Mouse (Mus musculus) heart, adult 2 months (tissue): ENCODE results near the gene Ryr1. TPM values are rescaled to one million over a fixed set of nuclear protein-coding genes. Genes with fewer than 3 reads are reported as not detected.
A peak's percentile ranks its signal among the peaks of the same experiment; 100 is the strongest.

Experiments used
- DNase-seq, 2 experiments: peaks; one replicate each; pipeline ENCODE4 v3.0.0; 2021
- H3K27ac ChIP-seq: fragments of 200-600 bp; 2 replicates; pipeline ENCODE4 v1.8.1; 2022
- H3K27me3 ChIP-seq: fragments of 200-500 bp; 2 replicates; pipeline ENCODE4 v1.6.1; 2012; ENCODE audit warnings: mild to moderate bottlenecking, low read length, inconsistent platforms, mixed read lengths; ENCODE audit not compliant: control insufficient read depth, insufficient read depth
- H3K36me3 ChIP-seq: fragments of 200-500 bp; 2 replicates; pipeline ENCODE4 v1.6.1; 2012; ENCODE audit warnings: low read length, inconsistent platforms; ENCODE audit not compliant: control insufficient read depth, insufficient read depth
- H3K4me1 ChIP-seq: fragments of 200-500 bp; 2 replicates; pipeline ENCODE4 v1.6.1; 2011; ENCODE audit warnings: low read length; ENCODE audit not compliant: control insufficient read depth, insufficient read depth
- H3K4me3 ChIP-seq: fragments of 200-600 bp; 2 replicates; pipeline ENCODE4 v1.8.1; 2022
- H3K79me2 ChIP-seq: fragments of 200-500 bp; replicated peaks from 2 replicates; pipeline ENCODE4 v1.6.1; 2012; ENCODE audit warnings: mild to moderate bottlenecking, inconsistent platforms, low read length, moderate library complexity, mixed read lengths; ENCODE audit not compliant: control insufficient read depth, insufficient read depth
- H3K9ac ChIP-seq: fragments of 200-500 bp; 2 replicates; pipeline ENCODE4 v1.6.1; 2012; ENCODE audit warnings: low read depth, mild to moderate bottlenecking, control low read depth, inconsistent platforms, low read length, mixed read lengths
- CTCF ChIP-seq: fragments of 200-600 bp; IDR thresholded peaks from 2 replicates; pipeline ENCODE4 v1.8.1; 2022; ENCODE audit warnings: antibody characterized with exemption, mild to moderate bottlenecking, moderate library complexity
- EP300 ChIP-seq: fragments of 200-500 bp; IDR thresholded peaks from 2 replicates; pipeline ENCODE4 v1.6.1; 2011; ENCODE audit warnings: low read depth, low read length, control low read depth; ENCODE audit not compliant: insufficient read depth
- POLR2A ChIP-seq: fragments of 200-500 bp; IDR thresholded peaks from 2 replicates; pipeline ENCODE4 v1.6.1; 2011; ENCODE audit warnings: mild to moderate bottlenecking, low read depth, low read length, control low read depth; ENCODE audit not compliant: insufficient read depth
- WGBS: fragments of 180-500 bp; shearing (Covaris S2); methylation state at CpG from one replicate; pipeline ENCODE4 v1.1.7; 2018; 5-methylcytosine and 5-hydroxymethylcytosine counted together
- intact Hi-C: fragments of 180-260 bp; cut with DNase I; formaldehyde crosslinking; loops from one replicate; pipeline ENCODE4 v1.15.1; 2025
- microRNA-seq, 2 experiments: library from miRNA; unstranded; fragments of <30 nt; microRNA quantifications; one replicate each; pipeline ENCODE4 v1.2.0; 2021
- polyA plus RNA-seq: library from polyadenylated mRNA; depleted of rRNA; stranded (reverse); fragments of >200 nt; gene quantifications from 2 replicates; pipeline ENCODE4 v1.2.3, GENCODE M21; 2012; rRNA removed
- total RNA-seq, 2 experiments: library from RNA; stranded (reverse); gene quantifications; 2 replicates each; pipeline ENCODE4 v1.2.3; 2021

Ryr1 gene
- total and polyA plus RNA-seq, 3 experiments: under 0.01 to 0.18 (median 0.08) TPM

GRCm38 (mm10) chr7:28954773-28955172 is 170.2 kb downstream of the Ryr1 start:
- no peak overlapping the region for H3K4me3 ChIP-seq
- intact Hi-C loops: no loop called here

GRCm38 (mm10) chr7:28953476-28954376 is 171.3 kb downstream of the Ryr1 start:
- intact Hi-C loops: no loop called here
- H3K9ac ChIP-seq: no peak overlapping the region
- peak overlapping the region; percentile 47 for H3K27ac ChIP-seq
- peaks cover 15% of the 10 kb centered on the region for H3K79me2 ChIP-seq
- H3K4me3 ChIP-seq: no peak overlapping the region
- no peak for TF ChIP-seq POLR2A
- no peak for TF ChIP-seq EP300
- no peak for TF ChIP-seq CTCF
- peaks cover 46% of the 10 kb centered on the region for H3K4me1 ChIP-seq
- WGBS: 16% methylated on average over 2 of the region's 2 CpGs
- no peaks in the 10 kb centered on the region for H3K27me3 ChIP-seq
- H3K36me3 ChIP-seq: peaks cover 78% of the 10 kb centered on the region
- DNase-seq: no peak

More at GRCm38 (mm10) chr7:28954773-28955172, 170.2 kb downstream of the Ryr1 start:
- peaks cover 49% of the 10 kb centered on the region for H3K4me1 ChIP-seq
- no peaks in the 10 kb centered on the region for H3K27me3 ChIP-seq
- H3K9ac ChIP-seq: no peak overlapping the region
- no peak for TF ChIP-seq CTCF
- no peak for TF ChIP-seq EP300
- TF ChIP-seq POLR2A: no peak
- H3K36me3 ChIP-seq: peaks cover 81% of the 10 kb centered on the region
- no peak for DNase-seq
- peak overlapping the region; percentile 49 for H3K27ac ChIP-seq
- 52% methylated on average over 4 of the region's 4 CpGs for WGBS
- H3K79me2 ChIP-seq: peaks cover 17% of the 10 kb centered on the region

Small RNAs within 50 kb of the gene (microRNA-seq; reads per million reads assigned to microRNA genes)
- gene Gm44408: 0 reads per million in 2 experiments
- gene Mir1963: 0 to 0.39 reads per million in 2 experiments

Other genes with a start within 250 kb of the Ryr1 start
- under 1 TPM; 0.23 to 0.39 TPM for gene Capn12, start 243.8 kb downstream of the Ryr1 start, total RNA-seq
- gene Capn12, start 243.8 kb downstream of the Ryr1 start, polyA plus RNA-seq: 0.49 and 0.61 TPM in 2 replicates
- gene Actn4, start 162.8 kb downstream of the Ryr1 start, total RNA-seq: 10 to 100 TPM; 66.1 to 85.7 TPM
- 123 and 132 TPM in 2 replicates for gene Actn4, start 162.8 kb downstream of the Ryr1 start, polyA plus RNA-seq
- gene Eif3k, start 143.3 kb downstream of the Ryr1 start, total RNA-seq: 100 to 1,000 TPM; 156 to 177 TPM
- 221 and 283 TPM in 2 replicates for gene Eif3k, start 143.3 kb downstream of the Ryr1 start, polyA plus RNA-seq
- 1 to 10 TPM in 1 of 2 experiments, under 1 TPM in 1; 0.91 to 1.1 TPM for gene Map4k1, start 143.1 kb downstream of the Ryr1 start, total RNA-seq
- 2.7 and 3.4 TPM in 2 replicates for gene Map4k1, start 143.1 kb downstream of the Ryr1 start, polyA plus RNA-seq
- 1 to 10 TPM; 1.4 TPM for gene Rasgrp4, start 9.7 kb upstream of the Ryr1 start, total RNA-seq
- 2.2 and 3.6 TPM in 2 replicates for gene Rasgrp4, start 9.7 kb upstream of the Ryr1 start, polyA plus RNA-seq
- 10 to 100 TPM; 10.4 to 12.7 TPM for gene Fam98c, start 31.1 kb upstream of the Ryr1 start, total RNA-seq
- gene Fam98c, start 31.1 kb upstream of the Ryr1 start, polyA plus RNA-seq: 16.3 and 18.0 TPM in 2 replicates
- under 1 TPM; 0.18 to 0.29 TPM for gene Ggn, start 45.0 kb upstream of the Ryr1 start, total RNA-seq
- gene Ggn, start 45.0 kb upstream of the Ryr1 start, polyA plus RNA-seq: 0.35 and 0.43 TPM in 2 replicates
- 1 to 10 TPM in 1 of 2 experiments, under 1 TPM in 1; 0.52 to 1.0 TPM for gene Spred3, start 45.2 kb upstream of the Ryr1 start, total RNA-seq
- 1.2 and 1.6 TPM in 2 replicates for gene Spred3, start 45.2 kb upstream of the Ryr1 start, polyA plus RNA-seq
- 100 to 1,000 TPM; 103 to 116 TPM for gene Psmd8, start 55.5 kb upstream of the Ryr1 start, total RNA-seq
- 120 and 191 TPM in 2 replicates for gene Psmd8, start 55.5 kb upstream of the Ryr1 start, polyA plus RNA-seq
- under 1 TPM; 0.30 to 0.34 TPM for gene Catsperg1, start 88.9 kb upstream of the Ryr1 start, total RNA-seq
- gene Catsperg1, start 88.9 kb upstream of the Ryr1 start, polyA plus RNA-seq: 1.0 and 2.4 TPM in 2 replicates
- gene Kcnk6, start 107.3 kb upstream of the Ryr1 start, total RNA-seq: 1 to 10 TPM; 2.9 to 3.2 TPM
- gene Kcnk6, start 107.3 kb upstream of the Ryr1 start, polyA plus RNA-seq: 8.2 and 8.4 TPM in 2 replicates
- gene Yif1b, start 113.2 kb upstream of the Ryr1 start, total RNA-seq: 10 to 100 TPM; 63.6 to 74.6 TPM
- gene Yif1b, start 113.2 kb upstream of the Ryr1 start, polyA plus RNA-seq: 123 and 138 TPM in 2 replicates
- gene 2200002D01Rik, start 123.3 kb upstream of the Ryr1 start, total RNA-seq: 1 to 10 TPM; 1.5 to 2.0 TPM
- 0.98 and 1.00 TPM in 2 replicates for gene 2200002D01Rik, start 123.3 kb upstream of the Ryr1 start, polyA plus RNA-seq
- 10 to 100 TPM; 39.4 to 46.4 TPM for gene Spint2, start 156.7 kb upstream of the Ryr1 start, total RNA-seq
- 40.5 and 45.7 TPM in 2 replicates for gene Spint2, start 156.7 kb upstream of the Ryr1 start, polyA plus RNA-seq
- gene Ppp1r14a, start 164.1 kb upstream of the Ryr1 start, total RNA-seq: 10 to 100 TPM in 1 of 2 experiments, 1 to 10 TPM in 1; 8.7 to 10.3 TPM
- gene Ppp1r14a, start 164.1 kb upstream of the Ryr1 start, polyA plus RNA-seq: 16.3 and 18.4 TPM in 2 replicates
- under 1 TPM in 1 of 2 experiments, not detected in 1; 0.27 TPM for gene Dpf1, start 178.8 kb upstream of the Ryr1 start, total RNA-seq
- 0.21 and 0.38 TPM in 2 replicates for gene Dpf1, start 178.8 kb upstream of the Ryr1 start, polyA plus RNA-seq